Mouse (Mus musculus) adrenal gland (tissue): ENCODE measurements at regions not wholly inside any gene's neighbourhood (a gene's known extent, or its start where the extent isn't known, plus 50 kb on each side); places are given as distances from the start of the nearest gene placed in this dataset.

ENCODE experiments used
- intact Hi-C: fragments of 180-260 bp; cut with DNase I; formaldehyde crosslinking; loops from one replicate; pipeline ENCODE4 v1.15.1; 2025

DNA sequence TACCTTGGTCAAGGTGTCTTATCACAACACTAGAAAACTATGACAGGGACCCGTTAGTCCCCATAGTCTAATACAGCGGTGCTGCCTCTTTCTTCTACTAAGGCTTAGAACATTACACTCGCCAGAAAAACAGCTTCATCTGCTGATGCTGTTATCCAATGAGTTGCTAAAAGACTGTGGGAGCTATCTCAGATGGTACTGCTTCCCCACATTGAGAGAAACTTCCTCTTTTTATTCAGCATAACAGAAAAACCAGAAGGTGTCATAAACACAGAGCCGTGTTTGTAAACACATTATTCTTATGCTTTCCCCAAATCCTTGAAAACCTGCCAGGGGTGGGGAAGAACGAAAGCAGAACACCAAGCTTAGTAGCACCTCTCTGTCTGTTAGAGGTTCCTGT lies 49.9 kb upstream of the Arhgap5 start:
- intact Hi-C loops = no loop called here
